Mouse (Mus musculus) stomach, embryonic 15.5 days (tissue): ENCODE results near the gene H2-Ab1. TPM values are rescaled to one million over a fixed set of nuclear protein-coding genes. Genes with fewer than 3 reads are reported as not detected.
A peak's percentile ranks its signal among the peaks of the same experiment; 100 is the strongest.
"Not testable (repeated sequence)": the region's sequence is repeated elsewhere in the genome, so short reads cannot be mapped to it uniquely, and the experiment has no call there.

Source experiments
- ATAC-seq: fragments of 200-750 bp; cut with Nextera tagmentation; 2 replicates; pipeline ENCODE4 v1.8.0; 2017; ENCODE audit warnings: low read depth, moderate number of reproducible peaks, moderate TSS enrichment; ENCODE audit not compliant: insufficient read depth, low FRiP score
- H3K27ac ChIP-seq: fragments of 300-500 bp; sonication (generic); 2 replicates; pipeline ENCODE4 v1.5.1; 2015; ENCODE audit warnings: mild to moderate bottlenecking, inconsistent platforms
- H3K27me3 ChIP-seq: fragments of 300-500 bp; sonication (generic); replicated peaks from 2 replicates; pipeline ENCODE4 v1.6.1; 2015; ENCODE audit warnings: inconsistent platforms
- H3K36me3 ChIP-seq: fragments of 300-500 bp; sonication (generic); 2 replicates; pipeline ENCODE4 v1.6.1; 2015; ENCODE audit warnings: inconsistent platforms
- H3K4me1 ChIP-seq: fragments of 300-500 bp; sonication (generic); 2 replicates; pipeline ENCODE4 v1.6.1; 2015; ENCODE audit warnings: inconsistent platforms
- H3K4me2 ChIP-seq: fragments of 300-500 bp; sonication (generic); 2 replicates; pipeline ENCODE4 v1.6.1; 2015; ENCODE audit warnings: mild to moderate bottlenecking, inconsistent platforms
- H3K4me3 ChIP-seq: fragments of 300-500 bp; sonication (generic); replicated peaks from 2 replicates; pipeline ENCODE4 v1.5.1; 2015; ENCODE audit warnings: inconsistent platforms
- H3K9ac ChIP-seq: fragments of 300-500 bp; sonication (generic); 2 replicates; pipeline ENCODE4 v1.6.1; 2015; ENCODE audit warnings: inconsistent platforms
- H3K9me3 ChIP-seq: fragments of 300-500 bp; sonication (generic); 2 replicates; pipeline ENCODE4 v1.6.1; 2016; ENCODE audit warnings: inconsistent platforms
- WGBS: fragments of 180-500 bp; shearing (Covaris S2); methylation state at CpG from one replicate; pipeline ENCODE4 v1.1.7; 2015; 5-methylcytosine and 5-hydroxymethylcytosine counted together
- polyA plus RNA-seq: library from polyadenylated mRNA; unstranded; fragments of >200 nt; fragmentation: Nextera tagmentation; extraction: Ambion mirVana; gene quantifications from 2 replicates; pipeline ENCODE4 v1.2.1, GENCODE M21; 2015

Gene H2-Ab1
- polyA plus RNA-seq, 1 experiment from 2014 or later: 18.1 TPM

GRCm38 (mm10) chr17:34300691-34301566 is 43.4 kb downstream of the H2-Ab1 start:
- Histone ChIP-seq H3K27me3 (no peaks in the 10 kb centered on the region; the same call in 1 of the 2 replicates), H3K4me3 (no peak overlapping the region), H3K9ac (no peak overlapping the region), H3K36me3 (no peaks in the 10 kb centered on the region), H3K27ac (no peak overlapping the region), H3K9me3 (no peaks in the 10 kb centered on the region), H3K4me1 (0 out of 2 replicates have a peak, but pooled peaks cover 1% of the 10 kb centered on the region), H3K4me2 (no peak overlapping the region)
- 69% methylated on average over 23 of the region's 23 CpGs for WGBS
- ATAC-seq: no peak

- Histone ChIP-seq H3K27ac (no peak overlapping the region), H3K9me3 (no peaks in the 10 kb centered on the region), H3K4me3 (no peak overlapping the region), H3K9ac (no peak overlapping the region), H3K4me2 (no peak overlapping the region), H3K4me1 (no peaks in the 10 kb centered on the region), H3K36me3 (no peaks in the 10 kb centered on the region), H3K27me3 (no peaks in the 10 kb centered on the region; the same call in 1 of the 2 replicates)
- 88% methylated on average over 4 of the region's 4 CpGs for WGBS
- ATAC-seq: no peak
These were observed 44.2 kb downstream of the H2-Ab1 start for GRCm38 (mm10) chr17:34301670-34302190.

- Histone ChIP-seq H3K4me2 (no peak overlapping the region), H3K9me3 (no peaks in the 10 kb centered on the region), H3K27ac (no peak overlapping the region), H3K4me3 (no peak overlapping the region), H3K9ac (no peak overlapping the region), H3K27me3 (no peaks in the 10 kb centered on the region), H3K4me1 (no peaks in the 10 kb centered on the region), H3K36me3 (no peaks in the 10 kb centered on the region)
- WGBS: 86% methylated on average over 2 of the region's 2 CpGs
- no peak for ATAC-seq
These were observed 46.3 kb downstream of the H2-Ab1 start for GRCm38 (mm10) chr17:34303789-34304188.

GRCm38 (mm10) chr17:34304751-34305150 is 47.3 kb downstream of the H2-Ab1 start:
- ATAC-seq: no peak
- Histone ChIP-seq H3K36me3 (no peaks in the 10 kb centered on the region), H3K27ac (no peak overlapping the region), H3K9ac (no peak overlapping the region), H3K4me1 (no peaks in the 10 kb centered on the region), H3K4me3 (no peak overlapping the region), H3K27me3 (no peaks in the 10 kb centered on the region), H3K9me3 (no peaks in the 10 kb centered on the region), H3K4me2 (no peak overlapping the region)
- WGBS: 16% methylated on average over 4 of the region's 4 CpGs

DNA sequence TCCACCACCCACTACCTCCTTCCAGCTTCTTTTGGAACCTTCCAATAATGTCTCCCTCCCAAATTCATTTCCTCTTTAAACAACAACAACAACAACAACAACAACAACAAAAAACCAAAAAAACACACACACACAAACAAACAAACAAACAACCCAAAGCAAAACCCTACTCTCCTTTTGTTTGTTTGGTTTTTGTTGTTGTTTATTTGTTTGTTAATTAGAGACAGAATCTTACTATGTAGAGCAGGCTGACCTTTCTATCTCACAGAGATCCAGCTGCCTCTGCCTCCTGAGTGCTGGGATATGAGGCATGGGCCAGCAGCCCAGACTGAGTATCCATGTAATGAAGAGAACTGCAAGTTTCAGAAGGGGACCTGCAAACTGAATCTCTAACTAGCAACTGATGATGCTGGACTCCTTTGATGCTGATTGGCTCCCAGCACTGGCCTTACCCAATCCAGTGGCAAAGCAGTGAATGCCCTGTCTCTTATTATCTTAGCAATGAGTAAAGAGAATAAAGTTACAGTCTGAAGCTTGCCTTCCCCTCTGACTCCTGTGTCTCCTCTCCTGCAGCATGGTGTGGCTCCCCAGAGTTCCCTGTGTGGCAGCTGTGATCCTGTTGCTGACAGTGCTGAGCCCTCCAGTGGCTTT is 48.0 kb downstream of the H2-Ab1 start, which contains the start of gene H2-Eb1:
Gene H2-Eb1, plus strand, starts transcription at position 488 of the 651 bp plus-strand sequence.
- no peaks in the 10 kb centered on the region for H3K4me1 ChIP-seq
- H3K9me3 ChIP-seq: no peaks in the 10 kb centered on the region
- H3K27me3 ChIP-seq: no peaks in the 10 kb centered on the region
- H3K4me2 ChIP-seq: no peak within 1 kb of the TSS
- no peak within 1 kb of the TSS for H3K4me3 ChIP-seq
- peak; percentile 77; the same call in 1 of the 2 replicates for ATAC-seq
- no peak within 1 kb of the TSS for H3K9ac ChIP-seq
- H3K36me3 ChIP-seq: no peaks in the 10 kb centered on the region
- no peak within 1 kb of the TSS for H3K27ac ChIP-seq

DNA sequence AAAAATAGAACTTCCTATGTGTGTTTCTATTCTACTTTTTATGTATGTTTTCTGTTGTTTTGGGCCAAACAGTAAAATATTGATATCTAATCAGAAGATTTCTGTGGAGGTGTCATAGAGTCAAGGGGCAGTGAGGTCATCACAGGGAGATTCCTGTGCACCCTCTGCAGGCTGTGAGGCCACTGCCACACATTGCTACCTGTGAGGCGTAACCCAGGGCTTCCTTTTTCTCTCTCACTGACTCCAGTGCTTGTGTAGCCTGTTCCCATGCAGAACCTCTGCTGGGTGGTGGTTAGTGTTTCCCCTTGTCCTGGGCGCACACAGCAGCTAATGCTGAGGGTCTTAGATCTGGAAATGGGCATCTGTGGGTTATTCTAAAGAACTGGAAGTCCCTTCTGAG is 48.9 kb downstream of the H2-Ab1 start:
- H3K4me3 ChIP-seq: no peak overlapping the region
- no peak overlapping the region for H3K4me2 ChIP-seq
- no peak for ATAC-seq
- H3K4me1 ChIP-seq: no peaks in the 10 kb centered on the region
- H3K36me3 ChIP-seq: no peaks in the 10 kb centered on the region
- H3K9me3 ChIP-seq: no peaks in the 10 kb centered on the region
- no peaks in the 10 kb centered on the region for H3K27me3 ChIP-seq
- H3K9ac ChIP-seq: no peak overlapping the region
- no peak overlapping the region for H3K27ac ChIP-seq
- WGBS: 78% methylated on average over 2 of the region's 2 CpGs

DNA sequence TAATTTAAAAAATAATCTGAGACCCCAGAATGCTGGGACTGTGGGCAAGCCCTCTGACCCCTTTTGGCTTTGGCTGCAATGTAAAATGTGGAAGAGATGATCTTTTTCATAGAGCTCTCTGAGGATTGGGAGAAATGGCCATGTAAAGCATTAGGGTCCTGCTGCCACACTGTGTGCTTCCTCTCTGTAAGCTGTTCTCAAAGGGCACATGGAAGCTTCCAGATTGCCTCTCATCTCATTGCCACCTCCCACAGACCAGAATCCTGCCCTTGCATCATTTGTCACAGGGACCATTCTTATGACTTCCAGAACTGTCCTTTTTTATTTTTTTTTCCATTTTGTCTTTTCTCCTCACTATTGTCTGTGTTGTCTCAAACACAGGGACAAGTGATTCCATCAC is 49.7 kb downstream of the H2-Ab1 start:
- Histone ChIP-seq H3K27me3 (no peaks in the 10 kb centered on the region), H3K4me2 (no peak overlapping the region), H3K4me3 (no peak overlapping the region), H3K9me3 (no peaks in the 10 kb centered on the region), H3K9ac (no peak overlapping the region), H3K4me1 (no peaks in the 10 kb centered on the region), H3K36me3 (no peaks in the 10 kb centered on the region), H3K27ac (no peak overlapping the region)
- no peak for ATAC-seq

DNA sequence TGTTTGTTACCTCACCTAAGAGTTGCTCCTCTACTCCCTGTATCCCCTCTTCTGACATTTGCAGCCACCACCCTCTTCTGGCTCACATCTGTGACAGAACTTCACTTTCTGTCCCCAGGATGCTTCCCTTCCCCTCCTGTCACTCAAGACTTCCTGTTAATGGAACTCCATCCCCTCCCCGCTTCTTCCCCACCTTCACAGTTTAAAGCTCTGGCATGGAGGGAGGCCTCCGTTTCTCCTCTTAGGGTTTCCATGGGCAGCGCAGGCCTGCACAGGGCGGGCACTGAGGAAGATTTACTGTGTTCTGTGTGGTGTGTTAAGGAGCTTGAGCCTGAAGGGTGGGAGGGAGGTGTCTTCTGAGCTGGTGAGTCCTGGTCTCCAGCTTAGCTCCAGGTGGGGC is 50.7 kb downstream of the H2-Ab1 start:
- H3K27me3 ChIP-seq: no peaks in the 10 kb centered on the region
- no peaks in the 10 kb centered on the region for H3K9me3 ChIP-seq
- no peak for ATAC-seq
- no peak overlapping the region for H3K4me2 ChIP-seq
- no peak overlapping the region for H3K4me3 ChIP-seq
- H3K9ac ChIP-seq: no peak overlapping the region
- 81% methylated on average over 4 of the region's 4 CpGs for WGBS
- no peak overlapping the region for H3K27ac ChIP-seq
- H3K36me3 ChIP-seq: no peaks in the 10 kb centered on the region
- no peaks in the 10 kb centered on the region for H3K4me1 ChIP-seq

DNA sequence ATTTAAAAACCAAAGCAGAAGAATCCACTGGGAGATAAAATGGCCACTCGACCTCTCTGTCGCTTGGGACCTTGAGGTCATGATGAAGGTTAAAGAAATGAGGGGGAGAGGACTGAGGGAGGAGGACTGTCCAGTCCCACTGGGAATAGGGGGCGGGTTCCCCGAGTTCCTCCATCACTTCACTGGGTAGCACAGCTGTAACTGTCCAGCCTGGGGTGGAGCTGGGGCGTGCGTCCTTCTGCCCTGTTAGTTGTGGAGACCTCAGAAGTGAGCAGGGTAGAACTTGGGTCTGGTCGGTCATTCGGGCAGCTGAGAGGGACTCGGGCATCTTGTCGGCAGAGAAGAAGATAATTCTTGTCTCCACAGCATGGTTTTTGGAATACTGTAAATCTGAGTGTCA is 51.7 kb downstream of the H2-Ab1 start:
- Histone ChIP-seq H3K27me3 (no peaks in the 10 kb centered on the region), H3K4me1 (no peaks in the 10 kb centered on the region), H3K27ac (no peak overlapping the region), H3K9ac (peak overlapping the region; percentile 29; the same call in 1 of the 2 replicates), H3K4me3 (peak overlapping the region; percentile 59), H3K4me2 (peak overlapping the region; percentile 75), H3K36me3 (no peaks in the 10 kb centered on the region), H3K9me3 (no peaks in the 10 kb centered on the region)
- 21% methylated on average over 10 of the region's 10 CpGs for WGBS
- 0 out of 2 replicates have a peak, but pooled peaks have one; percentile 41 for ATAC-seq

DNA sequence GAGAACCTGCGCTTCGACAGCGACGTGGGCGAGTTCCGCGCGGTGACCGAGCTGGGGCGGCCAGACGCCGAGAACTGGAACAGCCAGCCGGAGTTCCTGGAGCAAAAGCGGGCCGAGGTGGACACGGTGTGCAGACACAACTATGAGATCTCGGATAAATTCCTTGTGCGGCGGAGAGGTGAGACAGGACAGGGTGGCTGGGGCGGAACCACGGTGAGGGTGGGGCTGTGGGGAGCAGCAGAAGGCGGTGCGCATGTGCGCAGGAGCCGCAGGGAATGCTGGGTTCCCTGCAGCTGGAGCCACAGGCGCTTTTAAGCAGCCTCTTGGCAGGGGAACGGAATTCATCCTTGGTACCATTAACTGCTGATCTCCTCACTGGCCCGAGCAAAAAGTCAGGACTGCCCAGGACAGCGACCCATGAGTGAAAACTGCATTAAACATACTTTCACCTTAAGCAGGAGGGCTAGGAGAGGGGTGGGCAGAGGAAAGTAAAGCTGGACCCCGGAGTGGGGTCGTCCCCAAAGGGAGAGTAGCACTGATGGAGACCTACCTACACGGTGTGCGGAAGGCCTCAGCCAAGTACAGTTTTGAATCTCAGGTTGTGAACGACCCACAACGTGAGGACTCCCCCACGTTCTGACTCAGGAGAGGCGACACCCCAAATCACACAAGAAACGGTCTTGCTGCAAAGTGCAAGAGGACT is 52.3 kb downstream of the H2-Ab1 start:
- peak; percentile 75 for ATAC-seq
- peak overlapping the region; percentile 75 for H3K4me2 ChIP-seq
- H3K4me1 ChIP-seq: no peaks in the 10 kb centered on the region
- H3K9ac ChIP-seq: peak overlapping the region; percentile 29; the same call in 1 of the 2 replicates
- no peaks in the 10 kb centered on the region for H3K9me3 ChIP-seq
- no peaks in the 10 kb centered on the region for H3K27me3 ChIP-seq
- H3K4me3 ChIP-seq: peak overlapping the region; percentile 59
- H3K27ac ChIP-seq: no peak overlapping the region
- H3K36me3 ChIP-seq: no peaks in the 10 kb centered on the region
- WGBS: 21% methylated on average over 38 of the region's 38 CpGs

- H3K27ac ChIP-seq, H3K9ac ChIP-seq, H3K36me3 ChIP-seq, H3K4me1 ChIP-seq, H3K4me3 ChIP-seq, H3K27me3 ChIP-seq, H3K4me2 ChIP-seq, H3K9me3 ChIP-seq, ATAC-seq: not testable (repeated sequence)
- WGBS: 82% methylated on average over 3 of the region's 3 CpGs
These were observed 53.0 kb downstream of the H2-Ab1 start for GRCm38 (mm10) chr17:34310526-34310925.
